24 mouse cellular contexts compared by ENCODE assay signal in the genomic region with DNA sequence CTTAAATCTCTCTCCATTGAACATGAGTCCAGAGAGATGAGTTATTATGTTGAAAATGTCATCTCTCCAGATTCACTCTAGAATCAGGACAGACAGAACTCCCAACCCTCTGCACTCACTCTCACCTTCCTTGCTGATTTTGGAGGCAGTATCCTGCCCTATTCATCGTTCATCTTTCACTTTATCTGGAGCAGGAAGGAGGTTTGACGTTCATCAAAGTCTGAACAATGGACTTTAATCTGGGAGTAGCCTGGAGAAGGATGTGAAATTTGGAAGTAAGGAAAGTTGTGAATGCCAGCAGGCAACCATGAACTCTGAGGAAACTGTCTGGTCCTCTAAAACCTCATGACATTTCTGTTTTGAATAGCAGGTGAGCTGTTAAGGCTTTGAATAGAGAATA.
A peak's percentile ranks its signal among the peaks of the same experiment; 100 is the strongest.
DNase-seq lines count a peak whose midpoint lies in the region; ATAC-seq and TF ChIP-seq lines count a peak whose summit lies in the region.
"Had no signal": no experiment of that assay in that cellular context is flagged by ENCODE, and none has a peak within 500 bp of the region (broad histone marks: within the 10 kb centered on the region; RNA-seq: fewer than 3 reads in every experiment).

No protein-coding gene starts in this region.

- no peak for TF ChIP-seq EP300 in liver, postnatal 0 days (IDR thresholded peaks at IDR 0.05; ENCODE audit: low read depth)
- TF ChIP-seq EP300 in CH12.LX (IDR thresholded peaks at IDR 0.05; ENCODE audit: low read length): no peak

- H3K36me3 ChIP-seq in kidney, adult 2 months (ENCODE audit: control insufficient read depth, insufficient read depth, low read length): no peaks in the 10 kb centered on the region
- no peaks in the 10 kb centered on the region for H3K36me3 ChIP-seq in kidney, embryonic 16.5 days (ENCODE audit: insufficient read depth, low read length)
- H3K36me3 ChIP-seq in liver, adult 2 months (ENCODE audit: control insufficient read depth, insufficient read depth, low read length): no peaks in the 10 kb centered on the region
- H3K36me3 ChIP-seq in liver, postnatal 0 days (replicated peaks; ENCODE audit: insufficient read depth, low read length): no peaks in the 10 kb centered on the region
- no peaks in the 10 kb centered on the region for H3K36me3 ChIP-seq in CH12.LX (replicated peaks in 1 of 2; ENCODE audit: control insufficient read depth in 1 of 2, insufficient read depth in 1 of 2, low read length in 1 of 2)
- H3K36me3 ChIP-seq: embryonic facial prominence, embryonic 13.5 days; embryonic facial prominence, embryonic 15.5 days; forebrain, embryonic 15.5 days had no signal

- no peak for ATAC-seq in kidney, embryonic 16.5 days (ENCODE audit: low FRiP score, low TSS enrichment)
- no peak for ATAC-seq in liver, postnatal 0 days
- ATAC-seq: CD4-positive, CD25-positive, alpha-beta regulatory T cell, adult 4 months; forebrain, embryonic 13.5 days; forebrain, embryonic 15.5 days; forebrain, postnatal 0 days had no signal

- no peak for TF ChIP-seq RAD21 in CH12.LX (IDR thresholded peaks at IDR 0.05; ENCODE audit: low read depth, low read length)

- no peaks in the 10 kb centered on the region for H3K4me1 ChIP-seq in kidney, adult 2 months (ENCODE audit: control insufficient read depth, insufficient read depth, low read length)
- no peaks in the 10 kb centered on the region for H3K4me1 ChIP-seq in kidney, embryonic 16.5 days (ENCODE audit: insufficient read depth, low read length)
- H3K4me1 ChIP-seq in liver, adult 2 months (ENCODE audit: control insufficient read depth, insufficient read depth, low read length): no peaks in the 10 kb centered on the region
- H3K4me1 ChIP-seq in liver, postnatal 0 days (ENCODE audit: insufficient read depth): no peaks in the 10 kb centered on the region
- no peaks in the 10 kb centered on the region for H3K4me1 ChIP-seq in CH12.LX (ENCODE audit: control insufficient read depth in 1 of 2, insufficient read depth in 2 of 2)
- H3K4me1 ChIP-seq: embryonic facial prominence, embryonic 13.5 days; embryonic facial prominence, embryonic 15.5 days; forebrain, embryonic 13.5 days had no signal

- H3K79me2 ChIP-seq in liver, adult 2 months (ENCODE audit: control insufficient read depth, insufficient read depth, low read length): no peaks in the 10 kb centered on the region
- H3K79me2 ChIP-seq in CH12.LX (replicated peaks; ENCODE audit: control insufficient read depth, extremely low read depth, insufficient read depth, poor library complexity, severe bottlenecking): no peaks in the 10 kb centered on the region

- no peak overlapping the region for H3K27ac ChIP-seq in kidney, adult 2 months (ENCODE audit: insufficient read depth, low read depth, low read length)
- no peak overlapping the region for H3K27ac ChIP-seq in kidney, embryonic 16.5 days (ENCODE audit: low read length)
- H3K27ac ChIP-seq in liver, adult 2 months (replicated peaks; ENCODE audit: insufficient read depth, low read depth, low read length): no peak overlapping the region
- no peak overlapping the region for H3K27ac ChIP-seq in liver, postnatal 0 days (ENCODE audit: low read depth)
- H3K27ac ChIP-seq in CH12.LX (ENCODE audit: insufficient read depth, low read depth): no peak overlapping the region
- H3K27ac ChIP-seq: embryonic facial prominence, embryonic 13.5 days; embryonic facial prominence, embryonic 15.5 days; forebrain, embryonic 13.5 days; forebrain, embryonic 15.5 days had no signal

- peak; percentile 5 for DNase-seq in adrenal gland, adult 2 months
- no peak for DNase-seq in adrenal gland, adult 8-10 months
- peak; percentile 37 for DNase-seq in kidney, adult 2 months
- DNase-seq in liver, adult 2 months (ENCODE audit: extremely low read depth, low read depth, low spot score): peak; percentile 9
- no peak for DNase-seq in liver, postnatal 0 days
- DNase-seq in CH12.LX (ENCODE audit: extremely low read depth): no peak
- DNase-seq in left cerebral cortex, adult 9 months (ENCODE audit: low spot score in 2 of 2): no peak
- DNase-seq: adrenal gland, postnatal 10 days; adrenal gland, postnatal 25 days; B cell, adult 2 months; cerebellum, adult 11 months; cerebellum, adult 18-20 months; cerebellum, adult 8-10 months; cerebellum, adult 9-11 months; cerebellum, postnatal 14 days; cerebellum, postnatal 36 days; embryo, embryonic 11 days; forebrain, postnatal 0 days had no signal

- dilution Hi-C loops in CH12.LX (cut with MboI; ENCODE audit: extremely low pct_ligation_motif_present, extremely low pct_unique_long_range_greater_than_20kb, low sequenced_read_pairs): no loop called here

- no peak for TF ChIP-seq POLR2A in kidney, adult 2 months (IDR thresholded peaks at IDR 0.05; ENCODE audit: low read depth, low read length)
- TF ChIP-seq POLR2A in liver, adult 2 months (IDR thresholded peaks at IDR 0.05; ENCODE audit: extremely low read depth, insufficient read depth, low read length): no peak
- no peak for TF ChIP-seq POLR2A in CH12.LX (IDR thresholded peaks at IDR 0.05; ENCODE audit: low read depth, low read length)

- 53% methylated on average over 2 of the region's 2 CpGs for WGBS in kidney, adult 2 months
- 53% methylated on average over 2 of the region's 2 CpGs for WGBS in kidney, embryonic 16.5 days
- WGBS in liver, adult 2 months: 47% methylated on average over 2 of the region's 2 CpGs
- 38% methylated on average over 2 of the region's 2 CpGs for WGBS in liver, postnatal 0 days (ENCODE audit: insufficient replicate concordance)

- no peak overlapping the region for H3K9ac ChIP-seq in kidney, embryonic 16.5 days (replicated peaks; ENCODE audit: low read length)
- H3K9ac ChIP-seq in liver, adult 2 months (ENCODE audit: low read depth, low read length): no peak overlapping the region
- no peak overlapping the region for H3K9ac ChIP-seq in liver, postnatal 0 days (replicated peaks)
- H3K9ac ChIP-seq in CH12.LX (ENCODE audit: insufficient read depth, low read depth): no peak overlapping the region
- H3K9ac ChIP-seq: embryonic facial prominence, embryonic 13.5 days; embryonic facial prominence, embryonic 15.5 days; forebrain, embryonic 13.5 days; forebrain, embryonic 15.5 days; forebrain, postnatal 0 days had no signal

- in situ Hi-C loops in CH12.LX (cut with MboI; ENCODE audit: low pct_ligation_motif_present, low pct_unique_long_range_greater_than_20kb, low sequenced_read_pairs): no loop called here

- no peaks in the 10 kb centered on the region for H3K9me3 ChIP-seq in kidney, embryonic 16.5 days (ENCODE audit: low read length)
- H3K9me3 ChIP-seq in liver, postnatal 0 days (ENCODE audit: low read length): no peaks in the 10 kb centered on the region
- no peaks in the 10 kb centered on the region for H3K9me3 ChIP-seq in CH12.LX (replicated peaks; ENCODE audit: low read length)
- H3K9me3 ChIP-seq: embryonic facial prominence, embryonic 13.5 days; embryonic facial prominence, embryonic 15.5 days; forebrain, embryonic 13.5 days; forebrain, embryonic 15.5 days had no signal

- no peak for TF ChIP-seq CTCF in kidney, adult 2 months (conservative IDR thresholded peaks at IDR 0.05; ENCODE audit: insufficient read depth, insufficient read length, low read depth, low read length)
- TF ChIP-seq CTCF in liver, adult 2 months (IDR thresholded peaks at IDR 0.05; ENCODE audit: low read depth, low read length): no peak
- TF ChIP-seq CTCF in liver, postnatal 0 days (IDR thresholded peaks at IDR 0.05; ENCODE audit: low read depth): no peak
- no peak for TF ChIP-seq CTCF in CH12.LX (conservative IDR thresholded peaks at IDR 0.05 in 1 of 2, IDR thresholded peaks at IDR 0.05 in 1 of 2; ENCODE audit: low read depth in 2 of 2, low read length in 2 of 2)

- H3K4me3 ChIP-seq in kidney, adult 2 months (ENCODE audit: insufficient read depth, low read depth, low read length): no peak overlapping the region
- H3K4me3 ChIP-seq in kidney, embryonic 16.5 days (ENCODE audit: low read length): no peak overlapping the region
- no peak overlapping the region for H3K4me3 ChIP-seq in liver, adult 2 months (ENCODE audit: insufficient read depth, low read depth, low read length)
- no peak overlapping the region for H3K4me3 ChIP-seq in liver, postnatal 0 days (ENCODE audit: low read depth, low read length)
- no peak overlapping the region for H3K4me3 ChIP-seq in CH12.LX (replicated peaks in 1 of 3; ENCODE audit: low read depth in 2 of 3, low read length in 2 of 3, poor library complexity in 1 of 3)
- H3K4me3 ChIP-seq: embryonic facial prominence, embryonic 13.5 days; embryonic facial prominence, embryonic 15.5 days; forebrain, embryonic 13.5 days; forebrain, embryonic 15.5 days had no signal

- no peaks in the 10 kb centered on the region for H3K27me3 ChIP-seq in kidney, adult 2 months (replicated peaks; ENCODE audit: control insufficient read depth, insufficient read depth, low read length)
- no peaks in the 10 kb centered on the region for H3K27me3 ChIP-seq in kidney, embryonic 16.5 days (ENCODE audit: insufficient read depth, low read length)
- no peaks in the 10 kb centered on the region for H3K27me3 ChIP-seq in liver, adult 2 months (ENCODE audit: control insufficient read depth, insufficient read depth, low read length)
- H3K27me3 ChIP-seq in liver, postnatal 0 days (ENCODE audit: insufficient read depth, low read length): no peaks in the 10 kb centered on the region
- H3K27me3 ChIP-seq in CH12.LX (replicated peaks): no peaks in the 10 kb centered on the region
- H3K27me3 ChIP-seq: embryonic facial prominence, embryonic 13.5 days; embryonic facial prominence, embryonic 15.5 days; forebrain, embryonic 13.5 days; forebrain, embryonic 15.5 days had no signal

- H3K4me2 ChIP-seq in kidney, embryonic 16.5 days (replicated peaks; ENCODE audit: low read depth, low read length): no peak overlapping the region
- H3K4me2 ChIP-seq in liver, postnatal 0 days (ENCODE audit: low read depth, low read length): no peak overlapping the region
- H3K4me2 ChIP-seq in CH12.LX (ENCODE audit: insufficient read depth, low read depth, poor library complexity, severe bottlenecking): peak overlapping the region; percentile 38; the same call in 1 of the 2 replicates
- H3K4me2 ChIP-seq: embryonic facial prominence, embryonic 13.5 days; embryonic facial prominence, embryonic 15.5 days; forebrain, embryonic 13.5 days; forebrain, embryonic 15.5 days had no signal

TF ChIP-seq in CH12.LX, 34 proteins besides CTCF, POLR2A, EP300 and RAD21:
- no peak for TF ChIP-seq UBTF (IDR thresholded peaks at IDR 0.05; ENCODE audit: low read depth, low read length)
- no peak for TF ChIP-seq MYC (IDR thresholded peaks at IDR 0.05; ENCODE audit: low read depth, low read length)
- no peak for TF ChIP-seq ZMIZ1 (IDR thresholded peaks at IDR 0.05; ENCODE audit: low read depth, low read length)
- no peak for TF ChIP-seq ELF1 (IDR thresholded peaks at IDR 0.05; ENCODE audit: low read depth, low read length)
- no peak for TF ChIP-seq ETS1 (conservative IDR thresholded peaks at IDR 0.05; ENCODE audit: low read depth, low read length)
- TF ChIP-seq SMC3 (IDR thresholded peaks at IDR 0.05; ENCODE audit: low read depth, low read length): no peak
- TF ChIP-seq MAZ (IDR thresholded peaks at IDR 0.05; ENCODE audit: low read depth, low read length): no peak
- no peak for TF ChIP-seq NRF1 (IDR thresholded peaks at IDR 0.05; ENCODE audit: low read depth, low read length)
- TF ChIP-seq MAX (IDR thresholded peaks at IDR 0.05; ENCODE audit: low read length): no peak
- no peak for TF ChIP-seq MEF2A (IDR thresholded peaks at IDR 0.05; ENCODE audit: borderline replicate concordance, low read depth, low read length)

Comparison
In these comparisons a context has a peak if more than half of its experiments do, and no peak if none do; other contexts are left out.
1. DNase-seq: peak in adrenal gland, adult 2 months (single experiment), kidney, adult 2 months (single experiment) and liver, adult 2 months (single experiment); none in adrenal gland, adult 8-10 months (single experiment), liver, postnatal 0 days (single experiment), CH12.LX (single experiment) and left cerebral cortex, adult 9 months (0 of 2).